Mouse (Mus musculus) liver, embryonic 14.5 days (tissue): ENCODE measurements at regions not wholly inside any gene's neighbourhood (a gene's known extent, or its start where the extent isn't known, plus 50 kb on each side); places are given as distances from the start of the nearest gene placed in this dataset.

Experiments
- ATAC-seq: fragments of 200-750 bp; cut with Nextera tagmentation; 2 replicates; pipeline ENCODE4 v1.8.0; 2017; ENCODE audit warnings: moderate number of reproducible peaks, mild to moderate bottlenecking, moderate library complexity; ENCODE audit not compliant: insufficient read depth
- DNase-seq, 3 experiments: peaks; one replicate each; pipeline ENCODE4 v3.0.0-alpha.2; 2012 to 2013; ENCODE audit warnings: low read depth in 3 of 3, low spot score in 3 of 3
- H3K27ac ChIP-seq: fragments of 300-500 bp; sonication (generic); 2 replicates; pipeline ENCODE4 v1.5.1; 2014; ENCODE audit warnings: moderate library complexity, mild to moderate bottlenecking, control low read depth, inconsistent platforms
- H3K27me3 ChIP-seq: fragments of 300-500 bp; sonication (generic); 2 replicates; pipeline ENCODE4 v1.6.1; 2014; ENCODE audit warnings: mild to moderate bottlenecking, low read length, moderate library complexity; ENCODE audit not compliant: control insufficient read depth, insufficient read depth
- H3K36me3 ChIP-seq: fragments of 300-500 bp; sonication (generic); replicated peaks from 2 replicates; pipeline ENCODE4 v1.6.1; 2014; ENCODE audit warnings: low read depth; ENCODE audit not compliant: control insufficient read depth, insufficient read depth
- H3K4me1 ChIP-seq, 2 experiments: fragments of 200-500 bp in 1 of 2; fragments of 300-500 bp in 1 of 2; sonication (generic) in 1 of 2; replicated peaks; 2 replicates each; pipeline ENCODE4 v1.6.1; 2012 to 2014; ENCODE audit warnings: antibody characterized with exemption in 1 of 2, inconsistent platforms in 1 of 2, low read length in 1 of 2; ENCODE audit not compliant: control insufficient read depth in 2 of 2, insufficient read depth in 2 of 2
- H3K4me2 ChIP-seq: fragments of 300-500 bp; sonication (generic); 2 replicates; pipeline ENCODE4 v1.6.1; 2014; ENCODE audit warnings: low read depth, mild to moderate bottlenecking, control low read depth, moderate library complexity
- H3K4me3 ChIP-seq, 2 experiments: fragments of 200-500 bp in 1 of 2; fragments of 300-500 bp in 1 of 2; sonication (generic) in 1 of 2; 2 replicates each; pipeline ENCODE4 v1.5.1; 2012 to 2014; ENCODE audit warnings: low read depth in 2 of 2, low read length in 2 of 2, mild to moderate bottlenecking in 2 of 2, control low read depth in 1 of 2, inconsistent platforms in 1 of 2, moderate library complexity in 1 of 2; ENCODE audit not compliant: insufficient read depth in 1 of 2
- H3K9ac ChIP-seq: fragments of 300-500 bp; sonication (generic); replicated peaks from 2 replicates; pipeline ENCODE4 v1.6.1; 2014; ENCODE audit warnings: mild to moderate bottlenecking, control low read depth, moderate library complexity
- H3K9me3 ChIP-seq: fragments of 300-500 bp; sonication (generic); 2 replicates; pipeline ENCODE4 v1.6.1; 2016; ENCODE audit warnings: low read length, mixed read lengths; ENCODE audit not compliant: control insufficient read depth
- CTCF ChIP-seq: IDR thresholded peaks from 2 replicates; pipeline ENCODE4 v1.5.1; 2016; ENCODE audit warnings: antibody characterized with exemption, low read depth, control low read depth
- EP300 ChIP-seq: IDR thresholded peaks from 2 replicates; pipeline ENCODE4 v1.6.1; 2016; ENCODE audit warnings: antibody characterized with exemption, low read depth
- WGBS: fragments of 180-500 bp; shearing (Covaris S2); extraction: QIAGEN DNeasy Blood & Tissue Kit; methylation state at CpG from one replicate; pipeline ENCODE4 v1.1.7; 2014; ENCODE audit not compliant: insufficient replicate concordance; 5-methylcytosine and 5-hydroxymethylcytosine counted together

GRCm38 (mm10) chr7:124681820-124682219 lies 699.2 kb downstream of the Hs3st4 start:
- Histone ChIP-seq H3K36me3 (no peaks in the 10 kb centered on the region), H3K9me3 (no peaks in the 10 kb centered on the region), H3K9ac (no peak overlapping the region), H3K4me3 (no peak overlapping the region), H3K4me2 (no peak overlapping the region), H3K27ac (no peak overlapping the region), H3K4me1 (no peaks in the 10 kb centered on the region), H3K27me3 (no peaks in the 10 kb centered on the region)
- WGBS, result 61% methylated on average over 2 of the region's 2 CpGs
- TF ChIP-seq CTCF, result no peak
- no peak for TF ChIP-seq EP300
- DNase-seq (no peak), ATAC-seq (no peak)

GRCm38 (mm10) chr7:124685424-124685823 lies 702.8 kb downstream of the Hs3st4 start:
- H3K4me3 ChIP-seq, result no peak overlapping the region
- 55% methylated on average over 2 of the region's 2 CpGs for WGBS
- H3K9me3 ChIP-seq, result no peaks in the 10 kb centered on the region
- no peak overlapping the region for H3K9ac ChIP-seq
- ATAC-seq (no peak), DNase-seq (no peak)
- no peak overlapping the region for H3K27ac ChIP-seq
- no peaks in the 10 kb centered on the region for H3K4me1 ChIP-seq
- no peaks in the 10 kb centered on the region for H3K36me3 ChIP-seq
- H3K4me2 ChIP-seq, result no peak overlapping the region
- no peak for TF ChIP-seq CTCF
- no peak for TF ChIP-seq EP300
- no peaks in the 10 kb centered on the region for H3K27me3 ChIP-seq

- no peak overlapping the region for H3K27ac ChIP-seq
- WGBS, result 38% methylated on average over 6 of the region's 6 CpGs
- no peak overlapping the region for H3K9ac ChIP-seq
- H3K36me3 ChIP-seq, result no peaks in the 10 kb centered on the region
- no peaks in the 10 kb centered on the region for H3K9me3 ChIP-seq
- ATAC-seq (no peak), DNase-seq (no peak)
- no peak overlapping the region for H3K4me3 ChIP-seq
- no peaks in the 10 kb centered on the region for H3K27me3 ChIP-seq
- H3K4me2 ChIP-seq, result no peak overlapping the region
- TF ChIP-seq EP300, result no peak
- no peak for TF ChIP-seq CTCF
- H3K4me1 ChIP-seq, result no peaks in the 10 kb centered on the region
Measured at GRCm38 (mm10) chr7:124704163-124704824, 721.6 kb downstream of the Hs3st4 start.

- TF ChIP-seq CTCF (no peak), EP300 (no peak)
- no peaks in the 10 kb centered on the region for H3K27me3 ChIP-seq
- H3K4me3 ChIP-seq, result no peak overlapping the region
- no peaks in the 10 kb centered on the region for H3K9me3 ChIP-seq
- no peak overlapping the region for H3K9ac ChIP-seq
- no peak overlapping the region for H3K27ac ChIP-seq
- H3K36me3 ChIP-seq, result no peaks in the 10 kb centered on the region
- ATAC-seq (no peak), DNase-seq (no peak)
- H3K4me2 ChIP-seq, result no peak overlapping the region
- 22% methylated on average over 3 of the region's 3 CpGs for WGBS
- no peaks in the 10 kb centered on the region for H3K4me1 ChIP-seq
Measured at GRCm38 (mm10) chr7:124707143-124707542, 724.5 kb downstream of the Hs3st4 start.

- no peak overlapping the region for H3K9ac ChIP-seq
- no peak overlapping the region for H3K4me2 ChIP-seq
- H3K27ac ChIP-seq, result no peak overlapping the region
- 61% methylated on average over 11 of the region's 11 CpGs for WGBS
- DNase-seq, result no peak
- no peaks in the 10 kb centered on the region for H3K27me3 ChIP-seq
- no peak overlapping the region for H3K4me3 ChIP-seq
- no peaks in the 10 kb centered on the region for H3K36me3 ChIP-seq
- no peaks in the 10 kb centered on the region for H3K9me3 ChIP-seq
- ATAC-seq, result no peak
- no peaks in the 10 kb centered on the region for H3K4me1 ChIP-seq
- TF ChIP-seq EP300 (no peak), CTCF (no peak)
Measured at GRCm38 (mm10) chr7:124708771-124709485, 726.3 kb downstream of the Hs3st4 start.
